Mouse (Mus musculus) testis, adult 2 months (tissue): Measurements from ENCODE around the gene Kcnf1. TPM values are rescaled to one million over a fixed set of nuclear protein-coding genes. Genes with fewer than 3 reads are reported as not detected.

ENCODE experiments used
- H3K27ac ChIP-seq: fragments of 200-500 bp; 2 replicates; pipeline ENCODE4 v1.5.1; 2012; ENCODE audit warnings: low read depth, low read length; ENCODE audit not compliant: control insufficient read depth, insufficient read depth
- H3K27me3 ChIP-seq: fragments of 200-500 bp; 2 replicates; pipeline ENCODE4 v1.6.1; 2012; ENCODE audit warnings: mild to moderate bottlenecking, low read length, moderate library complexity; ENCODE audit not compliant: control insufficient read depth, insufficient read depth
- H3K36me3 ChIP-seq: fragments of 200-500 bp; 2 replicates; pipeline ENCODE4 v1.6.1; 2012; ENCODE audit warnings: mild to moderate bottlenecking, low read length; ENCODE audit not compliant: control insufficient read depth, insufficient read depth
- H3K4me1 ChIP-seq: fragments of 200-500 bp; 2 replicates; pipeline ENCODE4 v1.6.1; 2012; ENCODE audit warnings: low read length; ENCODE audit not compliant: control insufficient read depth, insufficient read depth
- H3K4me3 ChIP-seq: fragments of 200-500 bp; 2 replicates; pipeline ENCODE4 v1.5.1; 2012; ENCODE audit warnings: low read depth, mild to moderate bottlenecking, low read length, moderate library complexity, mixed read lengths; ENCODE audit not compliant: control insufficient read depth
- CTCF ChIP-seq: fragments of 200-500 bp; IDR thresholded peaks from 2 replicates; pipeline ENCODE4 v1.5.1; 2012; ENCODE audit warnings: low read depth, mild to moderate bottlenecking, inconsistent platforms, low read length, moderate library complexity; ENCODE audit not compliant: control insufficient read depth, insufficient read depth, insufficient replicate concordance
- POLR2A ChIP-seq: fragments of 200-500 bp; IDR thresholded peaks from 2 replicates; pipeline ENCODE4 v1.6.1; 2012; ENCODE audit warnings: low read depth, mild to moderate bottlenecking, inconsistent platforms, low read length, moderate library complexity; ENCODE audit not compliant: control insufficient read depth
- polyA plus RNA-seq: library from polyadenylated mRNA; depleted of rRNA; stranded (reverse); fragments of >200 nt; gene quantifications from 2 replicates; pipeline ENCODE4 v1.2.3, GENCODE M21; 2012; rRNA removed

The Kcnf1 gene
- 0.59 and 0.78 TPM in 2 replicates for polyA plus RNA-seq

DNA sequence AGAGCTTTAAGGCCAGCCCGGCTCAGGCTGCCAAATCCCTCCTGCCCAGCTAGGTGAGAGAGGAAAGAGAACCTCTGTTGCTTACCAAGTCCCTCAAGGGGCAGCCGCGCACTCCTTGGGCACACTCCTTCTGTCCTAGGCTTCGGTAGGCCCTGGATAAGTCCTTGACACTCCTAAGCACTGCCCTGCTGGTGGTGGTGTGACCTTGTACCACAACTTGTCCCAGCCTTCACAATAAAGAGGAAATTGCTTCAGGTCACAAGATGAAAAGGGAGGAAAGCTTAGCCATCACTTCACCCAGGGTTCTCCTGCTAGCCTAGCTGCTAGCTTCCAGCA lies at the start of gene Kcnf1:
Kcnf1 (minus strand) TSS at position 132 of the 336 bp plus-strand sequence.
- Histone ChIP-seq H3K4me1 (peaks cover 4% of the 10 kb centered on the region), H3K4me3 (peak within 1 kb of the TSS; percentile 3; the same call in 1 of the 2 replicates), H3K27ac (no peak within 1 kb of the TSS), H3K36me3 (no peaks in the 10 kb centered on the region), H3K27me3 (no peaks in the 10 kb centered on the region)
- no peak for TF ChIP-seq POLR2A
- TF ChIP-seq CTCF = no peak

DNA sequence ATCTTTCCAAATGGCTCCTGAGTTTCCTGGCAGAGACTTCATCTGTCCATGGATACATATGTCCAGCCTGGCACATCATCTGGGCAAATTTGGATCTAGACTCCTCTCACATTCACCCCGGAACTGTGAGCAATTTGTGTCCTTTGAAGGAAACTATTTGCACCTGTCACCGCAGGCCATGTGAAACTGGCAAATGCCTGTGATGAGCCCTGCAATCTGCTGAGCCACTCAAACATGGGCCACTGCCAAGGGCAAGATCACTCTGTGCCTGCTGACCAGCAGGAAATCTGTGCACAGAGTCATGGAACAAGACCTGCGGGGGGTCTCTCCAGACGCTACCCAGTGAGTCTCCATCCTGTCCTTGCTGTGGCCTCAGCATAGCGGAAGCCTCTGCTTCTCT lies 48.3 kb upstream of the Kcnf1 start:
- no peak overlapping the region for H3K4me3 ChIP-seq
- H3K36me3 ChIP-seq = no peaks in the 10 kb centered on the region

GRCm38 (mm10) chr12:17223050-17223449 lies 46.4 kb upstream of the Kcnf1 start:
- no peak overlapping the region for H3K4me3 ChIP-seq
- TF ChIP-seq POLR2A (no peak), CTCF (no peak)

More for the DNA sequence above, 48.3 kb upstream of the Kcnf1 start:
- no peak overlapping the region for H3K27ac ChIP-seq
- peaks cover 5% of the 10 kb centered on the region for H3K4me1 ChIP-seq
- TF ChIP-seq POLR2A (no peak), CTCF (no peak)
- no peaks in the 10 kb centered on the region for H3K27me3 ChIP-seq

GRCm38 (mm10) chr12:17221891-17222428 lies 45.3 kb upstream of the Kcnf1 start:
- Histone ChIP-seq H3K27me3 (no peaks in the 10 kb centered on the region), H3K4me1 (peaks cover 5% of the 10 kb centered on the region), H3K4me3 (no peak overlapping the region), H3K27ac (no peak overlapping the region), H3K36me3 (no peaks in the 10 kb centered on the region)
- TF ChIP-seq CTCF = peak; percentile 57; the same call in 1 of the 2 replicates
- TF ChIP-seq POLR2A = no peak

More at GRCm38 (mm10) chr12:17223050-17223449, 46.4 kb upstream of the Kcnf1 start:
- Histone ChIP-seq H3K36me3 (no peaks in the 10 kb centered on the region), H3K27me3 (no peaks in the 10 kb centered on the region), H3K27ac (no peak overlapping the region), H3K4me1 (peaks cover 5% of the 10 kb centered on the region)

DNA sequence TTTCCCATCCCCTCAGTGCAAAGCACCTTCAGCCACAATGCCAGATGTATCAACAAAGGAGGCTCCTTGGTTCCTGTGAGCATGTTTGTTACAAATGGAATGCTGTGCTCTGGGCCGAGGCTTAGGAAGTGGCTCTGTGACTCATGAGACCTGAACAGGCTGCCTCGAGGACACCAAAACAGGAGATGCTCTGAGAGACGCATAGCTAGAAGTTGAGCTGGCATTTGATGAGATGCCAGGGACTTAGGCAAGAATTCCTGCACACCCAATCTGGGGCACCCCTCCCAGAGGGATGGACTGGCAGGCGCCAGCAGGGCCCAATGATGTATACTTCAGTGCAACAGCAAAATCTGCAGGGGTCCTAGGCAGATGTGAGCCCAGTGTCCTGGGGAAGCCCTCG lies 43.9 kb upstream of the Kcnf1 start:
- Histone ChIP-seq H3K4me3 (no peak overlapping the region), H3K27me3 (no peaks in the 10 kb centered on the region), H3K36me3 (no peaks in the 10 kb centered on the region), H3K27ac (no peak overlapping the region), H3K4me1 (peaks cover 5% of the 10 kb centered on the region)
- TF ChIP-seq POLR2A = no peak
- TF ChIP-seq CTCF = no peak

- no peaks in the 10 kb centered on the region for H3K27me3 ChIP-seq
- H3K36me3 ChIP-seq = no peaks in the 10 kb centered on the region
- H3K27ac ChIP-seq = no peak overlapping the region
- no peaks in the 10 kb centered on the region for H3K4me1 ChIP-seq
- H3K4me3 ChIP-seq = no peak overlapping the region
- TF ChIP-seq CTCF = no peak
- TF ChIP-seq POLR2A = no peak
Observed at GRCm38 (mm10) chr12:17219107-17219506, 42.4 kb upstream of the Kcnf1 start.

DNA sequence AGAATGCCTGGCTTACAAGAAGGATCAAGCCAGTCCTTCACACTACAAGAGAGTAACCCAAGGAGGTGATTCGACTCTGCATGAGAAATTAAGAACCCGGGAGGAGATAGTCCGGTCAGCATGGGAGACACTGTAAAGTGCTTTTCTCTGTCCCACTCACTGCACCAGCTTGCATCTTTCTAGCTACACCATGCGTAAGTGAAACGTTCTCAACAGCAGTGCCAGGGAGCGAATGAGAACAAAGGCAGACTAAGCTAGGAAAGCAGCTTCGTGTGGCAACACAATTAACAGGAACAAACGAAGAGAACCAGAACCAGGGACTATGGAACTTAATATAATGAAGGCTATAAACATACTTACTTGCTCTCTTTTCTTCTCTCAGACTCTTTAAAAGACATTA lies 41.7 kb upstream of the Kcnf1 start:
- Histone ChIP-seq H3K27me3 (no peaks in the 10 kb centered on the region), H3K36me3 (no peaks in the 10 kb centered on the region), H3K4me1 (no peaks in the 10 kb centered on the region), H3K27ac (no peak overlapping the region), H3K4me3 (no peak overlapping the region)
- TF ChIP-seq CTCF (no peak), POLR2A (no peak)
